Mouse (Mus musculus): Measurements from ENCODE around the gene Tubb4a. TPM values are rescaled to one million over a fixed set of nuclear protein-coding genes. Genes with fewer than 3 reads are reported as not detected.

Gene Tubb4a
- polyA plus RNA-seq, 1 experiment: 5.8 TPM

DNA sequence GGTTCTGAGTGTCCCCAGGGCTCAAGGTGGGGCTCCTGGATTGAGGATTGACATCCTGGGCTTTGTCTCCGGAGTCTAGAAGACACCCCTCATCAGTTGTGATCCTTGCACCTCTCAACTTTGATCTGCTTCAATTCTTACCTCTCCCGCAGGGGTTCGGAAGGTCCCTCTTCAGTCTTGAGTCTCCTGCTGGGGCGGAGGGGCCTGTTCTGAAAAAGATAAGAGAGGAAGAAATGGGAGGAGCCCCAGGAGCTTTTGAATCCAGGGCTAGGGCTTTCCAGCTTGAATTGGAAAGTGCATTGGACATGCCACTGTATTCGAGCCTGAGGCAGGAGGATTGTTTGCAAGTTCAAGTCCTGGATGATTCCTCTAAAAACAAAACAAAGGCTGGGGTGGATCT lies 20.7 kb downstream of the Tubb4a start:
- Histone ChIP-seq H3K36me3 (ENCODE audit: control insufficient read depth, insufficient read depth, low read length, poor library complexity, severe bottlenecking) (0 out of 2 replicates have a peak, but pooled peaks cover 2% of the 10 kb centered on the region), H3K9ac (ENCODE audit: low read depth, poor library complexity, severe bottlenecking) (no peak overlapping the region), H3K27ac (ENCODE audit: insufficient read depth, low read length) (no peak overlapping the region), H3K4me1 (ENCODE audit: control insufficient read depth, insufficient read depth, low read length) (peaks cover 7% of the 10 kb centered on the region), H3K27me3 (ENCODE audit: control insufficient read depth, insufficient read depth, low read length, poor library complexity, severe bottlenecking) (no peaks in the 10 kb centered on the region), H3K9me3 (replicated peaks; ENCODE audit: control insufficient read depth, insufficient read depth, low read length, poor library complexity, severe bottlenecking) (no peaks in the 10 kb centered on the region), H3K4me3 (ENCODE audit: low read depth, low read length) (no peak overlapping the region)
- TF ChIP-seq CTCF (IDR thresholded peaks at IDR 0.05; ENCODE audit: low read depth, low read length) (no peak), EP300 (IDR thresholded peaks at IDR 0.05; ENCODE audit: insufficient read depth, low read depth, low read length) (no peak), POLR2A (IDR thresholded peaks at IDR 0.05; ENCODE audit: insufficient read depth, low read length) (no peak)

DNA sequence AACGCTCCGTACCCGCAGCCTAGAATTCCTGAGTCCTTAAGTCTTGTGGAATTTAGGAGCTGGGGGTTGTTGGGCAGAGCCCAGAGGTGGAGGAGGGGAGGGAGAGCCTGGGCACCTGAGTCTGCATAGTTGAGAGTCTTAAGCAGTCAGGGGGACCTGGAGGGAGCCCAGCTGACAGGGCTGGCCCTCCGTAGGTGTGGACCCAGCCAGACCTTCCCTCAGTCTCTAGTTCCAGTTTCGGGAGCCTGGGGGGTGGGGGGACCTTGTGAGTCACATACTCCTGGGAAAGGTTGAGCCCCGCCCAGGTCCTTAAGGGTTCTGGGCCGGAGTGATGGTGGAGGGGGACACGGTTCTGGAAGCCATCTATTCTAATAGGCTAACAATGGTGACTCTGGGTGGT lies 24.6 kb downstream of the Tubb4a start:
- no peaks in the 10 kb centered on the region for H3K9me3 ChIP-seq (replicated peaks; ENCODE audit: control insufficient read depth, insufficient read depth, low read length, poor library complexity, severe bottlenecking)
- H3K27me3 ChIP-seq (ENCODE audit: control insufficient read depth, insufficient read depth, low read length, poor library complexity, severe bottlenecking): no peaks in the 10 kb centered on the region
- peaks cover 10% of the 10 kb centered on the region for H3K4me1 ChIP-seq (ENCODE audit: control insufficient read depth, insufficient read depth, low read length)
- 0 out of 2 replicates have a peak, but pooled peaks cover 2% of the 10 kb centered on the region for H3K36me3 ChIP-seq (ENCODE audit: control insufficient read depth, insufficient read depth, low read length, poor library complexity, severe bottlenecking)
- H3K4me3 ChIP-seq (ENCODE audit: low read depth, low read length): peak overlapping the region; percentile 91
- no peak overlapping the region for H3K27ac ChIP-seq (ENCODE audit: insufficient read depth, low read length)
- TF ChIP-seq CTCF (IDR thresholded peaks at IDR 0.05; ENCODE audit: low read depth, low read length): no peak
- no peak for TF ChIP-seq EP300 (IDR thresholded peaks at IDR 0.05; ENCODE audit: insufficient read depth, low read depth, low read length)
- TF ChIP-seq POLR2A (IDR thresholded peaks at IDR 0.05; ENCODE audit: insufficient read depth, low read length): no peak
- H3K9ac ChIP-seq (ENCODE audit: low read depth, poor library complexity, severe bottlenecking): peak overlapping the region; percentile 84

DNA sequence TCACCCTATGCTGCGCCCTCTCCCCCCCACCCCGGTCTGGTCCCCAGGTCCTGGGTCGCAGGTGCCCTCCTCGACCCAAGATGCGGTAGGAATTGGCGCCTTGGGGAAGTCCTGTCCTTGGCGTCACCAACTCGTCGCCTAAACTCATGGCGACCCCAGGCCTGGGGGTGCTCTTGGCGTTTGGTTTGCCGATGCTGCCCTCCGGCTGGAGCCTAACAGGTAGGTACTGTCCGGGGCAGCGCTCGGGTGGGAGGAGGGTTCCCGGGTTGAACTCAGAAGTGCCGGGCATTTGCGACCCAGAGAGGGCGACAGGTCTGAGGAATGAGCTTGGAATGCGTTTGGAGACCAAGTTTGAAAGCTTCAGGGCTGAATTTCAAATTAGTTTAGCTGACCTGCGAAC lies 25.0 kb downstream of the Tubb4a start:
- Histone ChIP-seq H3K4me3 (ENCODE audit: low read depth, low read length) (peak overlapping the region; percentile 91), H3K36me3 (ENCODE audit: control insufficient read depth, insufficient read depth, low read length, poor library complexity, severe bottlenecking) (0 out of 2 replicates have a peak, but pooled peaks cover 2% of the 10 kb centered on the region), H3K9ac (ENCODE audit: low read depth, poor library complexity, severe bottlenecking) (peak overlapping the region; percentile 84), H3K27me3 (ENCODE audit: control insufficient read depth, insufficient read depth, low read length, poor library complexity, severe bottlenecking) (no peaks in the 10 kb centered on the region), H3K9me3 (replicated peaks; ENCODE audit: control insufficient read depth, insufficient read depth, low read length, poor library complexity, severe bottlenecking) (no peaks in the 10 kb centered on the region), H3K27ac (ENCODE audit: insufficient read depth, low read length) (no peak overlapping the region), H3K4me1 (ENCODE audit: control insufficient read depth, insufficient read depth, low read length) (peaks cover 10% of the 10 kb centered on the region)
- no peak for TF ChIP-seq EP300 (IDR thresholded peaks at IDR 0.05; ENCODE audit: insufficient read depth, low read depth, low read length)

DNA sequence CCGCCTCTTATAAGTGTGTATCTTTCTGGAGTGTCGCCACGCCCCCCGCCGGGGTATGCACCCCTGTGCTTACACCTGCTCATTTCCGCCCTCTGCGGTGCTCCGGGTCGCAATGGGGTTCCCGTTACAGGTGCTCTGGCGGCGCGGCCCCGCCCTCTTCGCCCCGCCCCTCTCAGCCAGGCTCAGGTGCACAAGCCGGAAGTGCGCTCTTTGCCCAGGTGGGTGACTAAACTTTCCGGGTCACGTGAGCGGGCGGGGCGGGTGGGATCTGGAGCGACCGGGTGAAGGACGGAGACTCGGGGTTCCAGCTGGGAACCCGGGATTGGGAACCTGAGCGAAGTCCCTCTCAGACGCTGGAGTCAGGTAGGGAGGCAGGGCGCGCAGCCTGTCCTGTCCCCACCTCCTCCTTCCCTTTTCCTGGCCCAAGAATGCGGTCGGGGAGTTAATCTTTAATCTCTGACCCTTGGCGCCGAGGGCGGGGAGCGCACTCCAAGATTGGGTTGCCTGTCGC lies 25.5 kb downstream of the Tubb4a start:
- TF ChIP-seq CTCF (IDR thresholded peaks at IDR 0.05; ENCODE audit: low read depth, low read length) (no peak), EP300 (IDR thresholded peaks at IDR 0.05; ENCODE audit: insufficient read depth, low read depth, low read length) (0 out of 2 replicates have a peak, but pooled peaks have one; percentile 62), POLR2A (IDR thresholded peaks at IDR 0.05; ENCODE audit: insufficient read depth, low read length) (no peak)
- no peak overlapping the region for H3K27ac ChIP-seq (ENCODE audit: insufficient read depth, low read length)
- peak overlapping the region; percentile 91 for H3K4me3 ChIP-seq (ENCODE audit: low read depth, low read length)
- 0 out of 2 replicates have a peak, but pooled peaks cover 2% of the 10 kb centered on the region for H3K36me3 ChIP-seq (ENCODE audit: control insufficient read depth, insufficient read depth, low read length, poor library complexity, severe bottlenecking)
- no peaks in the 10 kb centered on the region for H3K9me3 ChIP-seq (replicated peaks; ENCODE audit: control insufficient read depth, insufficient read depth, low read length, poor library complexity, severe bottlenecking)
- peaks cover 10% of the 10 kb centered on the region for H3K4me1 ChIP-seq (ENCODE audit: control insufficient read depth, insufficient read depth, low read length)
- H3K27me3 ChIP-seq (ENCODE audit: control insufficient read depth, insufficient read depth, low read length, poor library complexity, severe bottlenecking): no peaks in the 10 kb centered on the region
- peak overlapping the region; percentile 84 for H3K9ac ChIP-seq (ENCODE audit: low read depth, poor library complexity, severe bottlenecking)

DNA sequence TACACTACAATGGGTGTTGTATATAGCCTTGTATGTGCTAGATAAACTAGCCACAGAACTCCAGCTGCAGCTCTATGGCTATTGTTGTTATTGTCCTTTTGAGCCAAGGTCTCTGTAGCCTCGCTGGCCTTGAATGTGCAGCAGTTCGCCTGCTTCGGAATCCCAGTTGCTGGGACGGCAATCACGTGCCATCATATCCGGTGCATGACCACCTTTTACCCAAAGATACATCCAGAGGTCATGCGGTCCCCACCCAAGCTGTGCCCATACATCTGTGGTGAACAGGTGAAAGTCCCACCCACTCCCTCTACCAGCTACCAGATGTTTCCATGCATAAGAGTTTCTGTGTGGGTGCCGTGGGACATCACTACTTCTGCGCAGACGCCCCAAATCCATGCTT lies 26.5 kb downstream of the Tubb4a start:
- 0 out of 2 replicates have a peak, but pooled peaks have one; percentile 46 for TF ChIP-seq EP300 (IDR thresholded peaks at IDR 0.05; ENCODE audit: insufficient read depth, low read depth, low read length)
- TF ChIP-seq CTCF (IDR thresholded peaks at IDR 0.05; ENCODE audit: low read depth, low read length): no peak
- no peak for TF ChIP-seq POLR2A (IDR thresholded peaks at IDR 0.05; ENCODE audit: insufficient read depth, low read length)
- H3K9me3 ChIP-seq (replicated peaks; ENCODE audit: control insufficient read depth, insufficient read depth, low read length, poor library complexity, severe bottlenecking): no peaks in the 10 kb centered on the region
- 0 out of 2 replicates have a peak overlapping the region, but pooled peaks have one; percentile 9 for H3K4me3 ChIP-seq (ENCODE audit: low read depth, low read length)
- no peak overlapping the region for H3K27ac ChIP-seq (ENCODE audit: insufficient read depth, low read length)
- no peaks in the 10 kb centered on the region for H3K27me3 ChIP-seq (ENCODE audit: control insufficient read depth, insufficient read depth, low read length, poor library complexity, severe bottlenecking)
- H3K9ac ChIP-seq (ENCODE audit: low read depth, poor library complexity, severe bottlenecking): no peak overlapping the region
- peaks cover 7% of the 10 kb centered on the region for H3K4me1 ChIP-seq (ENCODE audit: control insufficient read depth, insufficient read depth, low read length)
- 0 out of 2 replicates have a peak, but pooled peaks cover 2% of the 10 kb centered on the region for H3K36me3 ChIP-seq (ENCODE audit: control insufficient read depth, insufficient read depth, low read length, poor library complexity, severe bottlenecking)

DNA sequence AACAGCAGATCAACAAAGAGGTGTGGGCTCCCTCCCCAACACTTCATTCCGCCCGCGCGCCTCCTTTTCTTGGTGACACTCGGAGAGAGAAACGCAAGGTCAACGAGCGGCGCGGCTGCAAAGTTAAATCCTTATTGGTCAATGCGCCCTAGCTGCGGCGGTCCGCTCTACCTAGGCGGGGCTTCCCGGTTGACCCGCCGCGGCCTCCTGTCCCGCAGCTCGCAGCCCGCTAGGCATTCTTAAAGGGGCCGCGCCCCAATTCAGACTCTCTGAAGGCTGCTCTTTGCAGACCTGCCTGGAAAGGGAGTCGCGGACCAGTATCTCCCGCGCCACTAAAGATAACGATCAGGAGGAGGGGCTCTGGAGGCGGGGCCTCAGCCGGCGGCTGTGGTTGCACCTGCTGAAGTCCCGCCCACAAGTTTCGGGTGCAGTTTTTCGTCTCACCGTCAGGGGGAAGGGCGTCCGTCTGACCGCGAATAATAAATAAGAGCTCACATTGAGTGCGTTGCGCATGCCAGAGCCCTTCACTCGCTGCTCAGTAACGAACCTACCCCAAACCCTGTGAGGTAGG lies 27.3 kb downstream of the Tubb4a start:
- no peaks in the 10 kb centered on the region for H3K9me3 ChIP-seq (replicated peaks; ENCODE audit: control insufficient read depth, insufficient read depth, low read length, poor library complexity, severe bottlenecking)
- H3K27ac ChIP-seq (ENCODE audit: insufficient read depth, low read length): peak overlapping the region; percentile 59; the same call in 1 of the 2 replicates
- H3K36me3 ChIP-seq (ENCODE audit: control insufficient read depth, insufficient read depth, low read length, poor library complexity, severe bottlenecking): no peaks in the 10 kb centered on the region
- peak overlapping the region; percentile 39; the same call in 1 of the 2 replicates for H3K9ac ChIP-seq (ENCODE audit: low read depth, poor library complexity, severe bottlenecking)
- H3K4me3 ChIP-seq (ENCODE audit: low read depth, low read length): peak overlapping the region; percentile 67
- TF ChIP-seq EP300 (IDR thresholded peaks at IDR 0.05; ENCODE audit: insufficient read depth, low read depth, low read length) (peak; percentile 19; the same call in 1 of the 2 replicates), CTCF (IDR thresholded peaks at IDR 0.05; ENCODE audit: low read depth, low read length) (peak; percentile 52), POLR2A (IDR thresholded peaks at IDR 0.05; ENCODE audit: insufficient read depth, low read length) (no peak)
- no peaks in the 10 kb centered on the region for H3K27me3 ChIP-seq (ENCODE audit: control insufficient read depth, insufficient read depth, low read length, poor library complexity, severe bottlenecking)
- H3K4me1 ChIP-seq (ENCODE audit: control insufficient read depth, insufficient read depth, low read length): peaks cover 7% of the 10 kb centered on the region

Data from ES-Bruce4 (cell line).